Mouse (Mus musculus): ENCODE measurements around the gene Actr2.
"Not testable (repeated sequence)": the region's sequence is repeated elsewhere in the genome, so short reads cannot be mapped to it uniquely, and the experiment has no call there.

Gene Actr2

DNA sequence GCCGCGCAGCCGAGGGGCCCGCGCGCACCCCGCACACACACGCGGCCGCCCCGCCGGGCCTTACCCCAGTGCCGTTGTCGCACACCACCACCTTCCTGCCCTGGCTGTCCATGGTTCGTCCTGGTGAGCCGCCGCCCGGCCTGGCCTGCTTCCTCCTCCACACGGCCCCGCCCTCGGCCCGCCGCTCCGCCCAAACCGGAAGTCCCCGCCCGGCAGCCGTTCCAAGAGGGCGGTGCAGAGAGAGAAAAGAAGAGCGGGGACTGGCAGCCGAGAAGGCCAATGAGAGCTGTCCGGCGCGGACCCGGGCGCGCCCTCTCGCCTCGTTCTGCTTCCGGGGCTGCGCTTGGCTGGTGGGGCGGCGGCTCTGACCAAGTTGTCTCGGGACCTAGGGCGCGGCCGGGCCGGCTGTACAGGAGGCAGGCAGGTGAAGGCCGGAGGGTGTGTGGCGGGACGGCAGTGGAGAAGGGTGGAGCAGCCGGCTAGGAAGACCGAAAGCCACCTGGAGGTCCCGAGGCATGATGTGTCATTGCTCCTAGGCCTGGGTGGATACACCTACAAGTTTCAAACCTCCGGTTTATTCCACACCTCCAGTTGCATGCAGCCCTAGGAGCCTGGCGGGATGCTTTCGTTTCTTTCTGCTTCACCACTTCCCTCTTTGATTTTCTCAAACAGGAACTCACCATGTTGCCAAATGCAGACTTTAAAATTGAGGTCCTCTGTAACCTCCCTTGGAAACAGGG is at the start of gene Actr2:
Actr2 (minus strand) TSS at position 173 of the 740 bp plus-strand sequence.
- DNase-seq = peak; percentile 98

- no peak for DNase-seq
Observed at GRCm38 (mm10) chr11:20158879-20159278, 46.2 kb upstream of the Actr2 start.

- DNase-seq = not testable (repeated sequence)
Observed at GRCm38 (mm10) chr11:20153542-20153941, 40.8 kb upstream of the Actr2 start.

GRCm38 (mm10) chr11:20152107-20152901 is 39.6 kb upstream of the Actr2 start:
- no peak for DNase-seq

GRCm38 (mm10) chr11:20151290-20151689 is 38.6 kb upstream of the Actr2 start:
- DNase-seq = no peak

- no peak for DNase-seq
Observed at GRCm38 (mm10) chr11:20149936-20150335, 37.2 kb upstream of the Actr2 start.

GRCm38 (mm10) chr11:20145383-20145782 is 32.7 kb upstream of the Actr2 start:
- DNase-seq = no peak

DNA sequence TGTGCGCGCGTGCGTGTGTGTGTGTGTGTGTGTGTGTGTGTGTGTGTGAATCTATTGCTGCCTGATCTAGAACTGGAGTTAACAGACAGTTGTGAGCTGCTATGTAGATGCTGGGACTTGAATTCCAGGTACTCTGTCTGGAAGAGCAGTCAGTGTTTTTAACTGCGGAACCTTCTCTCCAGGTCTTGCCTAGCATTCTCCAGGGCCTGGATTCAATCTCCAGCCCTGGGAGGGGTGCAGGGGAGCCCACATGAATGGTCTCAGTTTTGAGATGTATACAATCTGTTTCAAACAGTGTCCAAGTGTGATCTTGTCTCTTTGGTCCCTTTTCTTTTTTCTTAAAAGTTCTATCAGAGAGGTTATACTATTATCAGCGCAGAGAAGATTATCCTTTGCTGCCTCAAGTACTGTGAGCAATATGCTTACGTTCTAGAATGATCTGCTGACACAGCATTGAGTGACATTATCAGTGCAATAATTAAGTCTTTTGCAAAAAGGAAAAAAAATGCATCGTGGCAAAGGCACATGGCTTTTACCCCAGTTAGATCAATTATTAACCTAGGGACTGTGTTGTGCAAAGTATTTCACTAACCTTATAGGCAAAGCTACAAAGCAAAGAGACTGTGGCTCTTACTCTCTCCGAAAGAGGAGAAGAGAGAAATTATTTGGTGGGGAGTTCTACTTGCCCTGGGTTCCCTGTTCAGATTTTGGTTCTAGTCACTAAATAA is 32.0 kb upstream of the Actr2 start:
- DNase-seq = no peak

GRCm38 (mm10) chr11:20143687-20144086 is 31.0 kb upstream of the Actr2 start:
- DNase-seq = peak; percentile 39

- DNase-seq = no peak
Observed at GRCm38 (mm10) chr11:20142516-20142915, 29.8 kb upstream of the Actr2 start.

DNA sequence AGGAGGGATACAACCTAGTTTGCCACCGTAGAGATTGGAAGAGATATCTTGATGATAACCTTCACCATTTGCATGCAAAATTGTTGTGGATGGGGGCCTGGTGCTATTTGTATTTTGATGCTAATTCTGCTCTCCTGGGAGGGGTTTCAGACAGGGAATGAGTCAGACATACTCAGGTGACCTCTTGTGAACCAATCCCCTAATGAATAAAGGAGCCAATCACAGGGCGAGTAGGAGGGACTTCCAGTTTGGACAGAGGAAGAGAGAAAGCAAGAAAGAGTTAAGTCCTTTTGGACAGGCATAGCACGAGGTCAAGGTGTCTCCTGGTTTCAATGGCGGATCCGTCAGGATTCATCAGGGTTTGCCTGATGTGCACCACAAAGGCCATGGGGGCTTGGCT is 27.6 kb upstream of the Actr2 start:
- no peak for DNase-seq

GRCm38 (mm10) chr11:20139711-20140110 is 27.0 kb upstream of the Actr2 start:
- no peak for DNase-seq

DNA sequence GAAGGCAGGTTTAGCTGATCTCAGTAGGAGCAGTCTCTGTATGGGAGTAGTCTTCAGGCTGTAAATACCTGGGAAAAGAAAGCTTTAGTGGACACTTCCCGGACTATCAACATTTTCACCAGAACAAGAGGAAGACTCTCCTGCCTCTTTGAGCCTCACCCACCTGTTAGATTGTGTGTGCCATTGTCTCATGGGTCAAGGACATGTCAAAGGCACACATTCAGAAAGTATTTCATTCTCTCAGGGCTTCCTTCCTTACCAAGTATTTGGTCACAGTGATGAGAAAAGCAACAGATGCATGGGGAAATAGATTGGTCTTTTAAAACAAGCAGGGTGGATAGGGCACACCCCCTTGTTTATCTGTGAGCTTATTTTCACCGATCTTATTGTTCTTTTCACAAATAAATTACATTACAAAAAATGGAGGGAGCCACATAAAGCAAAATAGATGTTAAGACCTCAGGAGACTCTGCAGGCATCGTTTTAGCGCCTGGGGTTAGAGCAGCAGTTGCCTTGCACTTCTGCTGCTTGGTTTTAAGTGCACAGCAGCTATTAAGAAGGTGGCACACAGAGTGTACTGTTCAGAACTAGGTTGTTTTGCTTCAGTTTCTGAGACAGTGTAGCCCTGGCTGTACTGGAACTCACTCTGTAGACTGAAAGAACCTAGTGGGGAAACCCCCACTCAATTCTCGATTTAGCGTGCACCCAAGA is 25.9 kb upstream of the Actr2 start:
- DNase-seq = no peak

DNA sequence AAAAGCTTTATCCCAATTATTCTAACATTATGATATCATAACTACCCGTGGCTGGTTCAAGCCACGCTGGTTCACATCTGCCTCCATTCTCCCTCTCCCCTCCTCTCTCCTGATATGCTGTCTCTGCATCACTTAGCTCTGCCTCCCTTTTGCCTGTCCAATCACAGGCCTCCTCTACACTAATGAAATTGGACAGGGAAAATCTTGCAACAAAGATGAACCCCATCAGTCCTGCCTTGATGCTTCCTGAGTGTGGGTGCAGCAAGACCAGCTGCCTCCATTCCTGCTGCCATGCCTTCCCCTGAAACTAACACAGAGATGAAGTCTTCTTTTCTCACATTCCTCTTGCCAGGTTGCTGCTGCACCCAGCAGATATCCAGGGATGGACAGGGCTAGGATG is 25.2 kb upstream of the Actr2 start:
- DNase-seq = no peak

- no peak for DNase-seq
Observed at GRCm38 (mm10) chr11:20136314-20136713, 23.6 kb upstream of the Actr2 start.

DNA sequence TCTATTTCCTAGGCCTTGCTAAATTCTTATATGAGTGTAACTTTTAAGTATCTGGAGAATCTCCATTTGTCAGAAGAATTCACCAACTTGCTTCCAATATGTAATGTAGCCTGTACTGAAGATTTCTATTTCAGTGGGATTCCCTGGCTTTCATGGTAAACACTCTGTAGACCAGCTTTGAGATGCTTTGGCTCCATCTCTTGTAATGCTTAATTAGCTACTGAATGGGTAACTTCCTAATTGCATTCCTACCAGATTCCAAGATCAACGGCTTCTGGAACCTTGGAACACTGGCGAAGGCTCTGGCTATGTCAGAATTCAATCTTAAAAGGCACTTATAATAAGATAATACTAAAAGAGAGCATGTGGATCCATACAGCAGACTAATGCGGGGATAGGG is 22.2 kb upstream of the Actr2 start:
- DNase-seq = not testable (repeated sequence)

- DNase-seq = no peak
Observed at GRCm38 (mm10) chr11:20133721-20134120, 21.0 kb upstream of the Actr2 start.

GRCm38 (mm10) chr11:20132955-20133562 is 20.3 kb upstream of the Actr2 start:
- peak; percentile 80 for DNase-seq

- no peak for DNase-seq
Observed at GRCm38 (mm10) chr11:20126673-20127516, 14.2 kb upstream of the Actr2 start.

- DNase-seq = no peak
Observed at GRCm38 (mm10) chr11:20125423-20125822, 12.7 kb upstream of the Actr2 start.

DNA sequence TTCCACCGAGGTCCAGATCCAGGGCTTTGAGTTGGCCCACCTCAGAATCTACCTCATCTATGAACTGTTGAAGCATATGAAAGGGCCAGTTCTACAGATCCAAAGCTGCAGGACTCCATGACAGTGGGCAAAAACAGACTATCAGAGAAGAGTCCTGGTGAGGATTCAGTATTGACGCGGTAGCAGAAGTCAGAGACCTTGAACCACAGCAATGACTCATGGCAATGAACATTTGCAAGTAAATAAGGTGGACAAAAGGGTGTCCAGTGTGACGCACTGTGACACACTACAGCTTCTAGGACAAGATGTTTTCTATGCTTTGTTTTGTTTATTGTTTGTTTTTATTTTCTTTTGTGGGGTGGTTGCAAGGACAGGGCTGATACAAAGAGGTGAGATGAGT is 4.0 kb upstream of the Actr2 start:
- no peak for DNase-seq

Measured in thymus, postnatal 14 days (tissue).